Mouse (Mus musculus): ENCODE data around the gene Fgfr1op2. TPM values are rescaled to one million over a fixed set of nuclear protein-coding genes. Genes with fewer than 3 reads are reported as not detected.
A peak's percentile ranks its signal among the peaks of the same experiment; 100 is the strongest.
"Not testable (repeated sequence)": the region's sequence is repeated elsewhere in the genome, so short reads cannot be mapped to it uniquely, and the experiment has no call there.

Gene Fgfr1op2
- polyA plus RNA-seq, 1 experiment from 2014 or later = 86.5 TPM

GRCm38 (mm10) chr6:146551326-146551725 lies 25.7 kb upstream of the Fgfr1op2 start:
- H3K4me3 ChIP-seq = no peak overlapping the region
- no peak for DNase-seq (ENCODE audit: low spot score)
- H3K27ac ChIP-seq (replicated peaks) = no peak overlapping the region
- H3K27me3 ChIP-seq (replicated peaks; ENCODE audit: low read depth, poor library complexity, severe bottlenecking) = no peaks in the 10 kb centered on the region
- H3K9me3 ChIP-seq = no peaks in the 10 kb centered on the region
- H3K36me3 ChIP-seq (replicated peaks) = peaks cover 97% of the 10 kb centered on the region
- no peaks in the 10 kb centered on the region for H3K4me1 ChIP-seq

DNA sequence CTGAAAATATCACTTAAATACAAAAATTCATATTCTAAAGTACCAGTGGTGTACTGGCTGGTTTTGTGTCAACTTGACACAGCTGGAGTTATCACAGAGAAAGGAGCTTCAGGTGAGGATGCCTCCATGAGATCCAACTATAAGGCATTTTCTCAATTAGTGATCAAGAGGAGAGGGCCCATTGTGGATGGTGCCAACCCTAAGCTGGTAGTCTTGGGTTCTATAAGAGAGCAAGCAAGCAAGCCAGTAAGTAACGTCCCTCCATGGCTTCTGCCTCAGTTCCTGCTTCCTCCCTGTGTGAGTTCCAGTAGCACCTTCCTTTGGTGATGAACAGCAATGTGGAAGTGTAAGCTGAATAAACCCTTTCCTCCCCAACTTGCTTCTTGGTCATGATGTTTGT lies 14.5 kb upstream of the Fgfr1op2 start:
- H3K4me1 ChIP-seq; DNase-seq (ENCODE audit: low spot score); H3K4me3 ChIP-seq; H3K27me3 ChIP-seq (replicated peaks; ENCODE audit: low read depth, poor library complexity, severe bottlenecking); H3K9me3 ChIP-seq; H3K27ac ChIP-seq (replicated peaks): not testable (repeated sequence)
- H3K36me3 ChIP-seq (replicated peaks) = peaks cover 90% of the 10 kb centered on the region
- 75% methylated on average over 1 of the region's 1 CpGs for WGBS

DNA sequence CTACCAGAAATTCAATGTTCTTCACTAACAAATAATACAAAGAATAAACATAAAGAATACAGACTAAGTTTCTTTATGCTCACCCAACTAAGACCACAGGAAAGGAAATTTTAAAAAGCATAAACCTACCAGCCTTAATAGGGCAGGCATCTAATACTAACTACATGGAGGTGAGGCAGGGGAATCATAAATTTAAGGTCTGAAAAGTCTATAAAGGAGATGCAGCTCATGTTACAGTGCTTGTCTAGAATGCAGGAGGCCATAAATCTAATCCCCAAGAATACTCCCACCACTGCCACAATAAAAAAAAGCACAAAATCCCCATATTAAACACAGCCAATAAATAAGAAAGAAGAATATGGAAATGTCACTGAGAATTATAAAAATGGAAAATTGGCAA lies 4.9 kb upstream of the Fgfr1op2 start:
- DNase-seq (ENCODE audit: low spot score) = no peak
- H3K4me3 ChIP-seq = no peak overlapping the region
- no peaks in the 10 kb centered on the region for H3K9me3 ChIP-seq
- H3K36me3 ChIP-seq (replicated peaks) = peaks cover 40% of the 10 kb centered on the region
- peaks cover 21% of the 10 kb centered on the region for H3K4me1 ChIP-seq
- no peaks in the 10 kb centered on the region for H3K27me3 ChIP-seq (replicated peaks; ENCODE audit: low read depth, poor library complexity, severe bottlenecking)
- H3K27ac ChIP-seq (replicated peaks) = no peak overlapping the region

DNA sequence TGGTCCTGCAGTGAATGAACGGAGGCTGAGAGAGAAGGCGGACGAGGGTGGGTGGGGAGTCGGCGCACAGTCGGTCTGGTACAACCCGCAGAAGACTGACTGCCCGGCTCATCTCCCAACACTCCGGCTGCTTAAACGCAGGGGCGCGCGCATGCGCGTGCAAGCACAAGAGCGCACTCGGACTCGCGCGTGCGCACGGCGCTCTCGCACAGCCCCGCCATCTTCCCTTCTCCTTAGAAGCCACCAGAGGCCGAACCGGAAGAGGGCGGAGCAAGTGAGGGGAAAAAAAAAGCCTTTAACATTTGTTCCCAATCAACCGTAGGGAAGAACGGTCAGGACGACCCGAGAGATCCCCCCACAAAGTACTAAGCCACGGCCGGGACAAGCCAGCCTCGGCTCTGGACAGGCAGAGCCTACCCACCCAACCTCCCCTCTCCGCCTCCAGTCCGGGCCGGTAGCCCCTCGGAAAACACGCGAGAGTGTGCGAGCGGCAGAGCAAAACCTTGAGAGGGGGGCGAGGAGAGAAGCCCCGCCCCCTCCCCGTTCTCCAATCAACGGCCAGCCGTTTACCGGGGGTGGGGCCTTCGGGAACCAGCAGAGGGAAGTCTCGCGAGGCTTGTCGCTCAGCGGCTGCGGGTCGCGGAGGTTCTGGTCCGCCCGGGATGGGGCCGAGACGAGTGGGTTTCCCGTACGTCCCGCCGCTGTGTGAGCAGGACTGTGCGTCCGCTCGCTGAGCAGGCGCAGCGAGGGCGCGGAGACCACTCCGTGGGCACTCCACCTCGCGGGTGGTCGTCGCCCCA lies 507 bp downstream of the Fgfr1op2 start, which contains the start of gene Ints13:
Gene Ints13, minus strand, starts transcription at position 526 of the 800 bp plus-strand sequence.
- WGBS = under 1% methylated on average over 77 of the region's 77 CpGs

DNA sequence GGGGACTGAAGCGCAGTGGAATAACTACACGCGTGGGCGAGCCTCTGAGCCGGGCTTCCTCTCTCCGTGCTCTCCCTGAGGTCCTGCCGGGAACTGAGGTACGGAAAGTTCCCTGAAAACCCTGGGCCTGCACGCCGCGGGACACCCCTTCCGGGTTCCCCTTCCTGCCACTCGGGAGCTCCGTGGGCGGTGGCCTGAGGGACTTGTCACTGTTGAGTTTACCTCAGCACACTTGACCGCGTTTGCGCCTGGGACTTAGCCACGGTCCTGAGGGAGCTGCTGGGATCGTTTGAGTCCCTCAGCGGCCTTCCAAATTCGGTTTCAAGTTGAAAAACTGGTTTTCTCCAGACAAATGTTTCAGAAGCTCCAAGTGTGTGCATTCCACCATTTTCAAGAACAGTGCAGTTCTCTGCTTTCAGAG lies 1.1 kb downstream of the Fgfr1op2 start:
- DNase-seq (ENCODE audit: low spot score) = no peak
- WGBS = under 1% methylated on average over 22 of the region's 22 CpGs
- peaks cover 39% of the 10 kb centered on the region for H3K4me1 ChIP-seq
- peak overlapping the region; percentile 98 for H3K27ac ChIP-seq (replicated peaks)
- peaks cover 3% of the 10 kb centered on the region; the same call in 1 of the 2 replicates for H3K36me3 ChIP-seq (replicated peaks)
- H3K9me3 ChIP-seq = no peaks in the 10 kb centered on the region
- peak overlapping the region; percentile 96 for H3K4me3 ChIP-seq
- H3K27me3 ChIP-seq (replicated peaks; ENCODE audit: low read depth, poor library complexity, severe bottlenecking) = no peaks in the 10 kb centered on the region

More for the DNA sequence above, 507 bp downstream of the Fgfr1op2 start, which contains the start of gene Ints13:
- Histone ChIP-seq H3K4me1 (peaks cover 39% of the 10 kb centered on the region), H3K36me3 (replicated peaks) (peaks cover 3% of the 10 kb centered on the region; the same call in 1 of the 2 replicates), H3K9me3 (no peaks in the 10 kb centered on the region), H3K27me3 (replicated peaks; ENCODE audit: low read depth, poor library complexity, severe bottlenecking) (no peaks in the 10 kb centered on the region), H3K27ac (replicated peaks) (peak within 1 kb of the TSS; percentile 98), H3K4me3 (peak within 1 kb of the TSS; percentile 96)
- peak; percentile 98 for DNase-seq (ENCODE audit: low spot score)

DNA sequence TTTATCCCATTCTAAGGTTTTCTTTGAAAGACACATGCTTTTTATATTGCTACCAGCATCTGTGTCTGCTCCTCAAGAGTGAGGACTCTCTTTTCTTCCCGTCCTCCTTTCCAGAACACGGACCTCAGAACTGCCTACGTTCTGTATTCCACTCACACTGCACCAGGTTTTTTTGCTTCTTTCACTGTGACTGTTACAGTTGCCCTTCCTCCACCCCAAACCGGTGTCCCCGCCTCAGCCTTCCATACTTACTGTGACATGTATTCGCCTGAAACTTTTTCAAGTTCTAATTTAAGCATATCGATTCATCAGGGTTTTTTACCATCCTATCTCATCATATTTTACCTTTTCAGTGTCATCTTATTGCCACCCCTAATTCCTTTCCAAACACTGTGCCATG lies 1.6 kb downstream of the Fgfr1op2 start:
- peak; percentile 12 for DNase-seq (ENCODE audit: low spot score)
- H3K27me3 ChIP-seq (replicated peaks; ENCODE audit: low read depth, poor library complexity, severe bottlenecking) = no peaks in the 10 kb centered on the region
- peak overlapping the region; percentile 98 for H3K27ac ChIP-seq (replicated peaks)
- H3K36me3 ChIP-seq (replicated peaks) = peaks cover 3% of the 10 kb centered on the region; the same call in 1 of the 2 replicates
- no peaks in the 10 kb centered on the region for H3K9me3 ChIP-seq
- peaks cover 39% of the 10 kb centered on the region for H3K4me1 ChIP-seq
- peak overlapping the region; percentile 96 for H3K4me3 ChIP-seq
- 20% methylated on average over 7 of the region's 7 CpGs for WGBS

GRCm38 (mm10) chr6:146580381-146580926 lies 3.5 kb downstream of the Fgfr1op2 start:
- peaks cover 32% of the 10 kb centered on the region for H3K4me1 ChIP-seq
- H3K9me3 ChIP-seq = no peaks in the 10 kb centered on the region
- no peak for DNase-seq (ENCODE audit: low spot score)
- no peak overlapping the region for H3K27ac ChIP-seq (replicated peaks)
- H3K27me3 ChIP-seq (replicated peaks; ENCODE audit: low read depth, poor library complexity, severe bottlenecking) = no peaks in the 10 kb centered on the region
- H3K36me3 ChIP-seq (replicated peaks) = peaks cover 6% of the 10 kb centered on the region
- WGBS = 52% methylated on average over 2 of the region's 2 CpGs
- H3K4me3 ChIP-seq = no peak overlapping the region

GRCm38 (mm10) chr6:146583366-146584046 lies 6.5 kb downstream of the Fgfr1op2 start:
- WGBS = 90% methylated on average over 2 of the region's 2 CpGs
- H3K27ac ChIP-seq (replicated peaks) = no peak overlapping the region
- H3K4me1 ChIP-seq = peaks cover 17% of the 10 kb centered on the region
- H3K9me3 ChIP-seq = no peaks in the 10 kb centered on the region
- DNase-seq (ENCODE audit: low spot score) = no peak
- H3K36me3 ChIP-seq (replicated peaks) = peaks cover 37% of the 10 kb centered on the region
- H3K4me3 ChIP-seq = no peak overlapping the region
- H3K27me3 ChIP-seq (replicated peaks; ENCODE audit: low read depth, poor library complexity, severe bottlenecking) = no peaks in the 10 kb centered on the region

GRCm38 (mm10) chr6:146585134-146585533 lies 8.1 kb downstream of the Fgfr1op2 start:
- Histone ChIP-seq H3K36me3 (replicated peaks) (peaks cover 53% of the 10 kb centered on the region), H3K27me3 (replicated peaks; ENCODE audit: low read depth, poor library complexity, severe bottlenecking) (no peaks in the 10 kb centered on the region), H3K4me1 (0 out of 2 replicates have a peak, but pooled peaks cover 4% of the 10 kb centered on the region), H3K9me3 (no peaks in the 10 kb centered on the region), H3K27ac (replicated peaks) (no peak overlapping the region), H3K4me3 (no peak overlapping the region)
- DNase-seq (ENCODE audit: low spot score) = no peak
- 98% methylated on average over 5 of the region's 5 CpGs for WGBS

- no peak overlapping the region for H3K27ac ChIP-seq (replicated peaks)
- H3K4me3 ChIP-seq = no peak overlapping the region
- no peaks in the 10 kb centered on the region for H3K4me1 ChIP-seq
- H3K36me3 ChIP-seq (replicated peaks) = peaks cover 96% of the 10 kb centered on the region
- DNase-seq (ENCODE audit: low spot score) = no peak
- no peaks in the 10 kb centered on the region for H3K27me3 ChIP-seq (replicated peaks; ENCODE audit: low read depth, poor library complexity, severe bottlenecking)
- no peaks in the 10 kb centered on the region for H3K9me3 ChIP-seq
- WGBS = 92% methylated on average over 4 of the region's 4 CpGs
Measured at GRCm38 (mm10) chr6:146602601-146603000, 25.6 kb downstream of the Fgfr1op2 start.

DNA sequence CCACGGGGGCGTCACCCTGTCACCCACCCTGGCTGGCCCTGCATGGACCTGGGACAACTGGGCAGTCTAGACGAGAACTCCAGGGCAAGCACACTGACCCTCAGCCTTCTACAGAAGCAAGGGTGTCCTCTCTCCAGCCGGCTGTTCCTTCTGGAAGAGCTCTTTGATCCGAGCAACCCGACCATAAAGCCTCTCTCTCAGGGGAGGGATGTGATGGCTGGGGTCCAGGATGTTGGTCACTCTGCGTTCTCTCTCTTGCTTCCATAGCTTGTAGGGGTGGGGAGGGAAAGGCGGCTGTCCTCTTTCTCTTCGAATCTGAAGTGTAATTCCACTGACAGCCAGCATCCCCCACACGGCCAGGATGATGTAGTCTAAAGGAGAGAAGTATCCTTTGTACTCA lies 26.6 kb downstream of the Fgfr1op2 start:
- Histone ChIP-seq H3K4me1 (no peaks in the 10 kb centered on the region), H3K4me3 (no peak overlapping the region), H3K27ac (replicated peaks) (no peak overlapping the region), H3K36me3 (replicated peaks) (peaks cover 95% of the 10 kb centered on the region), H3K27me3 (replicated peaks; ENCODE audit: low read depth, poor library complexity, severe bottlenecking) (no peaks in the 10 kb centered on the region), H3K9me3 (no peaks in the 10 kb centered on the region)
- no peak for DNase-seq (ENCODE audit: low spot score)
- WGBS = 89% methylated on average over 10 of the region's 10 CpGs

DNA sequence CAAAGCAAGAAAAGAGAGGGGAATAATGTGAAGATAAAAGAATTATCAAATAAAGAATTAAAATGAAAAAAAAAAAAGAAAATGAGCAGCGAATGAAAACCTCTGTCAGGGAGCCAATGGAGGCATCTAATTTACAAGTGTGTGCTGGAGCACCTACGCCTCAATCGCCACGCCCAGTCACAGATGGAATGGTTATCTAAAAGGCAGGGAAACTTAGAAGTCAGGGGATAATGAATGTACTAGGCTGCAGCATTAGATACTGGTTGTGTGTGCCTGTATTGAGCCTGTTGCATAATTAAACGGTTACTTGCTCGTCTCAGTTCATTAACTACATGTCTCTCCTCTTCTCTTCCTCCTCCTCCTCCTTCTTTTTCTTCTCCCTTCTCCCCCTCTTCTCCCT lies 34.4 kb downstream of the Fgfr1op2 start:
- WGBS = 91% methylated on average over 6 of the region's 6 CpGs
- H3K27ac ChIP-seq (replicated peaks) = no peak overlapping the region
- no peaks in the 10 kb centered on the region for H3K4me1 ChIP-seq
- H3K9me3 ChIP-seq = no peaks in the 10 kb centered on the region
- DNase-seq (ENCODE audit: low spot score) = no peak
- H3K27me3 ChIP-seq (replicated peaks; ENCODE audit: low read depth, poor library complexity, severe bottlenecking) = no peaks in the 10 kb centered on the region
- no peak overlapping the region for H3K4me3 ChIP-seq
- H3K36me3 ChIP-seq (replicated peaks) = peaks cover 88% of the 10 kb centered on the region

Measured in embryonic facial prominence, embryonic 10.5 days (tissue).